Mouse (Mus musculus) liver, embryonic 14.5 days (tissue): ENCODE measurements around the gene Fkbp14. TPM values are rescaled to one million over a fixed set of nuclear protein-coding genes. Genes with fewer than 3 reads are reported as not detected.
A peak's percentile ranks its signal among the peaks of the same experiment; 100 is the strongest.

Experiments
- ATAC-seq: fragments of 200-750 bp; cut with Nextera tagmentation; 2 replicates; pipeline ENCODE4 v1.8.0; 2017; ENCODE audit warnings: moderate number of reproducible peaks, mild to moderate bottlenecking, moderate library complexity; ENCODE audit not compliant: insufficient read depth
- DNase-seq, 3 experiments: peaks; one replicate each; pipeline ENCODE4 v3.0.0-alpha.2; 2012 to 2013; ENCODE audit warnings: low read depth in 3 of 3, low spot score in 3 of 3
- H3K27ac ChIP-seq: fragments of 300-500 bp; sonication (generic); 2 replicates; pipeline ENCODE4 v1.5.1; 2014; ENCODE audit warnings: moderate library complexity, mild to moderate bottlenecking, control low read depth, inconsistent platforms
- H3K27me3 ChIP-seq: fragments of 300-500 bp; sonication (generic); 2 replicates; pipeline ENCODE4 v1.6.1; 2014; ENCODE audit warnings: mild to moderate bottlenecking, low read length, moderate library complexity; ENCODE audit not compliant: control insufficient read depth, insufficient read depth
- H3K36me3 ChIP-seq: fragments of 300-500 bp; sonication (generic); replicated peaks from 2 replicates; pipeline ENCODE4 v1.6.1; 2014; ENCODE audit warnings: low read depth; ENCODE audit not compliant: control insufficient read depth, insufficient read depth
- H3K4me1 ChIP-seq, 2 experiments: fragments of 200-500 bp in 1 of 2; fragments of 300-500 bp in 1 of 2; sonication (generic) in 1 of 2; replicated peaks; 2 replicates each; pipeline ENCODE4 v1.6.1; 2012 to 2014; ENCODE audit warnings: antibody characterized with exemption in 1 of 2, inconsistent platforms in 1 of 2, low read length in 1 of 2; ENCODE audit not compliant: control insufficient read depth in 2 of 2, insufficient read depth in 2 of 2
- H3K4me2 ChIP-seq: fragments of 300-500 bp; sonication (generic); 2 replicates; pipeline ENCODE4 v1.6.1; 2014; ENCODE audit warnings: low read depth, mild to moderate bottlenecking, control low read depth, moderate library complexity
- H3K4me3 ChIP-seq, 2 experiments: fragments of 200-500 bp in 1 of 2; fragments of 300-500 bp in 1 of 2; sonication (generic) in 1 of 2; 2 replicates each; pipeline ENCODE4 v1.5.1; 2012 to 2014; ENCODE audit warnings: low read depth in 2 of 2, low read length in 2 of 2, mild to moderate bottlenecking in 2 of 2, control low read depth in 1 of 2, inconsistent platforms in 1 of 2, moderate library complexity in 1 of 2; ENCODE audit not compliant: insufficient read depth in 1 of 2
- H3K9ac ChIP-seq: fragments of 300-500 bp; sonication (generic); replicated peaks from 2 replicates; pipeline ENCODE4 v1.6.1; 2014; ENCODE audit warnings: mild to moderate bottlenecking, control low read depth, moderate library complexity
- H3K9me3 ChIP-seq: fragments of 300-500 bp; sonication (generic); 2 replicates; pipeline ENCODE4 v1.6.1; 2016; ENCODE audit warnings: low read length, mixed read lengths; ENCODE audit not compliant: control insufficient read depth
- CTCF ChIP-seq: IDR thresholded peaks from 2 replicates; pipeline ENCODE4 v1.5.1; 2016; ENCODE audit warnings: antibody characterized with exemption, low read depth, control low read depth
- EP300 ChIP-seq: IDR thresholded peaks from 2 replicates; pipeline ENCODE4 v1.6.1; 2016; ENCODE audit warnings: antibody characterized with exemption, low read depth
- WGBS: fragments of 180-500 bp; shearing (Covaris S2); extraction: QIAGEN DNeasy Blood & Tissue Kit; methylation state at CpG from one replicate; pipeline ENCODE4 v1.1.7; 2014; ENCODE audit not compliant: insufficient replicate concordance; 5-methylcytosine and 5-hydroxymethylcytosine counted together
- polyA plus RNA-seq, 2 experiments: library from polyadenylated mRNA; depleted of rRNA in 1 of 2; stranded (reverse) in 1 of 2; unstranded in 1 of 2; fragments of >200 nt; fragmentation: Nextera tagmentation in 1 of 2; extraction: Ambion mirVana in 1 of 2; gene quantifications; 2 replicates each; pipeline versions ENCODE4 v1.2.1 to v1.2.3; 2012 to 2014

Fkbp14 gene
- polyA plus RNA-seq (2012; rRNA removed) (2.5 and 3.5 TPM in 2 replicates), polyA plus RNA-seq (2014; fragmentation: Nextera tagmentation; extraction: Ambion mirVana) (3.7 and 4.0 TPM in 2 replicates)

- DNase-seq, result no peak
- WGBS, result 67% methylated on average over 4 of the region's 4 CpGs
- no peak within 1 kb of the TSS for H3K9ac ChIP-seq
- no peak within 1 kb of the TSS for H3K4me3 ChIP-seq
- peaks cover 7% of the 10 kb centered on the region for H3K27me3 ChIP-seq
- H3K36me3 ChIP-seq, result no peaks in the 10 kb centered on the region
- no peak for ATAC-seq
- no peak within 1 kb of the TSS for H3K27ac ChIP-seq
- no peak within 1 kb of the TSS for H3K4me2 ChIP-seq
- peaks cover 0 to 11% of the 10 kb centered on the region in 2 experiments; a peak in 3 of 4 replicates for H3K4me1 ChIP-seq
- no peak for TF ChIP-seq CTCF
- no peak for TF ChIP-seq EP300
- no peaks in the 10 kb centered on the region for H3K9me3 ChIP-seq
Measured at GRCm38 (mm10) chr6:54597208-54597607, at the start of gene Fkbp14. Fkbp14 (minus strand) TSS chr6:54597308.

GRCm38 (mm10) chr6:54643181-54643580 lies 46.1 kb upstream of the Fkbp14 start:
- 33% methylated on average over 4 of the region's 4 CpGs for WGBS
- TF ChIP-seq EP300 (no peak), CTCF (no peak)
- Histone ChIP-seq H3K4me1 (no peaks in the 10 kb centered on the region), H3K27me3 (no peaks in the 10 kb centered on the region), H3K9ac (no peak overlapping the region), H3K36me3 (no peaks in the 10 kb centered on the region), H3K9me3 (no peaks in the 10 kb centered on the region), H3K27ac (no peak overlapping the region), H3K4me3 (no peak overlapping the region), H3K4me2 (no peak overlapping the region)
- ATAC-seq (0 out of 2 replicates have a peak, but pooled peaks have one; percentile 41), DNase-seq (no peak)

GRCm38 (mm10) chr6:54641953-54642352 lies 44.8 kb upstream of the Fkbp14 start:
- Histone ChIP-seq H3K9ac (no peak overlapping the region), H3K4me3 (no peak overlapping the region), H3K27ac (no peak overlapping the region), H3K27me3 (no peaks in the 10 kb centered on the region), H3K4me2 (no peak overlapping the region), H3K9me3 (no peaks in the 10 kb centered on the region), H3K36me3 (no peaks in the 10 kb centered on the region), H3K4me1 (no peaks in the 10 kb centered on the region)
- no peak for TF ChIP-seq EP300
- no peak for TF ChIP-seq CTCF
- WGBS, result 64% methylated on average over 2 of the region's 2 CpGs
- ATAC-seq (no peak), DNase-seq (no peak)

DNA sequence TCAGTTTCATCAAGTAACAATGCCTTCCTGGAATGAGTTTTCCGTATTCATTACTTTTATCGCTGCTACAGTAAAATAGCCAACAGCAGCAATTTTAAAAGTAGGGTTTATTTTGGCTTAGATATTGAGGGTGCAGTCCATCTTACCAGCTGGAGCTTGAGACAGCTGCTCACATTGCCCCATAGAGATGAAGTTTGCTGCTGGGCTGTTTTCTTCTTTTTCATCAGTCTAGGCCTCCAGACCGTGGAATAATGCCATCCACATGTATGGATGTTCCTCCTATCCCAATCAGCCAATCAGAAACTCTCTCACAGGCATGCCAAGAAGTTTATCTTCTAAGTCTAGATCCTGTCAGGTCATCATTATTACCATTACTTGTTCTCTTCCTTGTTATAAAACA lies 42.8 kb upstream of the Fkbp14 start:
- Histone ChIP-seq H3K4me3 (no peak overlapping the region), H3K9me3 (no peaks in the 10 kb centered on the region), H3K4me1 (no peaks in the 10 kb centered on the region), H3K27me3 (no peaks in the 10 kb centered on the region), H3K27ac (no peak overlapping the region), H3K4me2 (no peak overlapping the region), H3K36me3 (no peaks in the 10 kb centered on the region), H3K9ac (no peak overlapping the region)
- WGBS, result 82% methylated on average over 3 of the region's 3 CpGs
- DNase-seq (no peak), ATAC-seq (no peak)
- TF ChIP-seq EP300, result no peak
- no peak for TF ChIP-seq CTCF

DNA sequence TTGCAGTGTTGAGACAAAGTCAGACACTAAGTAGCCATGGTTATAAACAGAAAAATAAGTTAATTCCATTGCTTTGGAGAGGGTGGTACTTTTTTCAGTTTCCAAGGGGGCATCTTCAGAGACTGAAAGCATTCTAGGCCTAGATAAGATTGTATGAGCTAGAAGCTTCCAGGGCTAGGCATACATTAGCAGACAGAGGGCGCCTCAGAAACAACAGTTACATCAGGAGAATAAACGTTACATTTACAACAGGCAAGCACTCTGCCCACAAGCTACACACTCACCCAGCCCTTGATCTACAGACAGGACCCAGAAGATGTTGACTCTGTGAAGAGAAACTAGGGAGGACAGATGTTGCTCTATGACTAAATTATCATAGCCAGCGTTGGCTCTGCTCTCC lies 34.4 kb upstream of the Fkbp14 start:
- Histone ChIP-seq H3K27ac (no peak overlapping the region), H3K4me1 (no peaks in the 10 kb centered on the region), H3K9me3 (no peaks in the 10 kb centered on the region), H3K27me3 (no peaks in the 10 kb centered on the region), H3K9ac (no peak overlapping the region), H3K36me3 (no peaks in the 10 kb centered on the region), H3K4me3 (no peak overlapping the region), H3K4me2 (no peak overlapping the region)
- ATAC-seq (no peak), DNase-seq (no peak)
- 38% methylated on average over 3 of the region's 3 CpGs for WGBS
- no peak for TF ChIP-seq EP300
- TF ChIP-seq CTCF, result peak; percentile 32; the same call in 1 of the 2 replicates
